Mouse (Mus musculus) G1E-ER4 (cell line): Measurements from ENCODE around the gene Igdcc3. TPM values are rescaled to one million over a fixed set of nuclear protein-coding genes. Genes with fewer than 3 reads are reported as not detected.

Experiments used
- GATA1 ChIP-seq: IDR thresholded peaks from one replicate; pipeline ENCODE4 v1.8.0; 2012; ENCODE audit warnings: low read length, inconsistent platforms
- polyA plus RNA-seq: library from polyadenylated mRNA; stranded (reverse); fragments of >175 nt; gene quantifications from 2 replicates; pipeline ENCODE4 v1.2.3, GENCODE M21; 2012

Gene Igdcc3
- polyA plus RNA-seq, 1 experiment, result not detected

DNA sequence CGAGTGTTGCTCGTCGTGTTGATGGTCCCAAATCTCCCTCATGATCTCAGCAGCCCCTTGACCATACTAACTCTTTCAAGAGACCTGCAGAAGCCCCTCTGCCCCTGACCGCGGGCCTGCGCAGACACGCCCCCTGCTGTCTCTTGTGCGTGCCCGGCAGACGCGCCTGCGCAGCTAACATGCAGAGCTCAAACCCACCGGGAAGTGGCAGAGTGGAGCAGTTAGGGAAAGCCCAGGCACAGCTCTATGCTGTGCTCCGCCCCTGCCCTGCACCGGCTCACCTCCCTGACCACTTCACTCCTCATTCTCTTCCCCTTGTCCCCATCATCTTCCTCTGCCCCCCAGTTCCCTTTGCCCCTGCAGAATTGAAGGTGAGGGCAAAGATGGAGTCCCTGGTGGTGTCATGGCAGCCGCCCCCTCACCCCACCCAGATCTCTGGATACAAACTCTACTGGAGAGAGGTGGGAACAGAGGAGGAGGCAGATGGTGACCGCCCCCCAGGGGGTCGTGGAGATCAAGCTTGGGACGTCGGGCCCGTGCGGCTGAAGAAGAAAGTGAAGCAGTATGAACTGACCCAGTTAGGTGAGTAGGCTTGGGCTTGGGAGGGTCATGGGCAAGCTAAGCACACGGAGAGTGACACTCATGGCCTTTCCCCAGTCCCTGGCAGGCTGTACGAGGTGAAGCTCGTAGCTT is 12.7 kb upstream of the Igdcc3 start:
- TF ChIP-seq GATA1, result no peak

DNA sequence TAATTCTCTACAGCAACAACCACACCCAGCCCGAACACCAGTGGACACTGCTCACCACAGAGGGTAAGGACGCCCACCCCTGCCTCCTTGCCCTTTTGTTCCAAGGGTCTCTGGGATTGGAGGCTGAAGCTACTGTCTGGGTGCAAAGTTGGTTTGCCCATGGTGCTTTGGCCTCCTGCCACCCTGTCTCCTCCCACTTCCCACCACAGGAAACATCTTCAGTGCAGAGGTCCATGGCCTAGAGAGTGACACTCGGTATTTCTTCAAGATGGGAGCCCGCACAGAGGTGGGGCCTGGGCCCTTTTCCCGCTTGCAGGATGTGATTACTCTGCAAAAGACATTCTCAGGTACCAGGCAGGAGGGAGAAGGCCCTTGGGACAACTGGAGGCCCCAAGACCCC is 9.3 kb upstream of the Igdcc3 start:
- TF ChIP-seq GATA1, result no peak

DNA sequence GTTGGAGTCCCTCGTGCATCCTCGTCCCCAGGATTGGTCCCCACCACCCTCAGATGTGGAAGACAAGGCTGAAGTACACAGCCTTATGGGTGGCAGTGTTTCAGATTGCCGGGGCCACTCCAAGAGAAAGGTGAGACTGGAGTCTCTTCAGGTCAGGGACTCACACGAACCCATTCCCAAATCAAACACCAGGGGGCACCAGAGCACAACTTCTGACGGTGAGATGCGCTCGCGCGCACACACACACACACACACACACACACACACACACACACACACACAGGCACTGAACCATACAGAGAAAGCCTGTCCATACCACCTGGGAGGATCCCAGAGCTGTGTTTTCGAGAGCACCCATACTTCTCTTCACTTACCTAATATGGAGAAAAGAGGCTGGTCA is 7.2 kb upstream of the Igdcc3 start:
- no peak for TF ChIP-seq GATA1

DNA sequence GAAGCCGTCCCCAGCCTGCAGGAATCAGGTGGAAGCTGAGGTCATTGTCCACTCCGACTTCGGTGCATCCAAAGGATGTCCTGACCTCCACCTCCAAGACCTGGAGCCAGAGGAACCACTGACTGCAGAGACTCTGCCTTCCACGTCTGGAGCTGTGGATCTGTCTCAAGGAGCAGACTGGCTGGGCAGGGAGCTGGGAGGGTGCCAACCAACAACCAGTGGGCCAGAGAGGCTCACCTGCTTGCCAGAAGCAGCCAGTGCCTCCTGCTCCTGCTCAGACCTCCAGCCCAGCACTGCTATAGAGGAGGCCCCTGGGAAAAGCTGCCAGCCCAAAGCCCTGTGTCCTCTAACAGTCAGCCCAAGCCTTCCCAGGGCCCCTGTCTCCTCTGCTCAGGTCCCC is 5.9 kb upstream of the Igdcc3 start:
- TF ChIP-seq GATA1, result no peak

DNA sequence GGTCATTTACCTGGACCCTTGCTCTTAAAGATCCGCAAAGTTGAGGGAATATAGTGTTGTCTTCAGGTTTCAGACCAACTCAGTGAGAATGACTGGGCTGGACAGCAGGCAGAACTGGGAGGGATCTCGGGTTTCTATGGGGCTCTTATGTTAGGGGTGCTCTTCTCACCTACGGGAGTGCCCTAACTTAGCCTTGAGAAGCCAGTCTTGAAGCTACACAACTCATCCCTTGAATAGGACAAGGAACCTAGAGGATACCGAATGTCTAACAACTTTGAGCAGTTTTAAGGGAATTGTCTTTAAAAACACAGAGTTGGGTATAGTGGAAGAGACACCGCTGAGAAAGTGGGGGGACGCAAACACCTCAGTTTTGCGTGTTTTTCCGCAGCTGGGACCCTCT is 498 bp upstream of the Igdcc3 start:
- TF ChIP-seq GATA1, result no peak

DNA sequence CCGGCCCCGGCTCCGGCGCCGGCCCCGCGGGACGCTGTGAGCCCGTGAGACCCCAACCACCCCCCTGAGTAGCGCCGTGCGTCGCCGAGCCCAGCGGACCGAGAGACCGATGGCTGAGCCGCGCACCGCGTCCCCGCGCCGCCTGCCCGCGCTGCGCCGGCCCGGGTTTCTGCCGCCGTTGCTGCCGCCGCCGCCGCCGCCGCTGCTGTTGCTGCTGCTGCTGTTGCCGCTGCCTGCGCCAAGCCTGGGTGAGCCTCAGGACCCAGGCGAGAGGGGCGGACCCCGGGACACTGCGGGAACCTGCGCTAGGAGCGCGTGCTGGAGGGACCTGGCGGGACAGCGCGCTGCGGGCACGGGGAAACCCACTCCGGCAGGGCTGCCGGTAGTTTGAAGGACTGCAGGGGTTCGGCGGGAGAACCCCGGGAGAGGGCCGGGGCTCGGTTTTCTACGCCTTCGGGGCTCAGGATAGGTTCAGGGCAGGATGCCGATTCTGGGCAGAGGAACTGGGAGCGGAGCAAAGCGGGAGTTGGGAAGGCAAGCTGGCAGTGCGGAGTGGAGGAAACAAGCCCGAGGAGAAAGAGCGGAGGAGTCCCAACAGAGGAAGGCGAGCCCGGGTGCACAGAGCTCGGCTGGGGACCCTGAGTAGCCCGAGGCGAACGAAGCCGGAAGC is 452 bp downstream of the Igdcc3 start:
- TF ChIP-seq GATA1, result no peak

DNA sequence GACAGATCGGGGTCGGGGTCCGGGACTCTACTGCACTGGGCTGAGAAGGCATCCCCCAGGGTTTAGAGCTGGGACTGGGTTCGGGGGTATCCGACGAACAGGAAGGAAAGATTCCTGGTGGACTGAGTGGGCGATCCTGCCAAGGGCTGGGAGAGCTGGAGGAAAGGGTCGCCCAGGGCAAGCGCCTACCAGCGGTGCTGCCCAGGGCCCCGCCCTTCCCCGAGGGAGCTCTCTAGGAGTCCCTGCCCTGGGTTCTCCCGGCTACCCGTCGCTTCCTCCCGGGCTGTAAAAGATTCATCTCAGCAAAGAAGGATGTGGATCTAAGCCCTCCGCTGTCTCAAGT is 958 bp downstream of the Igdcc3 start:
- TF ChIP-seq GATA1, result no peak

DNA sequence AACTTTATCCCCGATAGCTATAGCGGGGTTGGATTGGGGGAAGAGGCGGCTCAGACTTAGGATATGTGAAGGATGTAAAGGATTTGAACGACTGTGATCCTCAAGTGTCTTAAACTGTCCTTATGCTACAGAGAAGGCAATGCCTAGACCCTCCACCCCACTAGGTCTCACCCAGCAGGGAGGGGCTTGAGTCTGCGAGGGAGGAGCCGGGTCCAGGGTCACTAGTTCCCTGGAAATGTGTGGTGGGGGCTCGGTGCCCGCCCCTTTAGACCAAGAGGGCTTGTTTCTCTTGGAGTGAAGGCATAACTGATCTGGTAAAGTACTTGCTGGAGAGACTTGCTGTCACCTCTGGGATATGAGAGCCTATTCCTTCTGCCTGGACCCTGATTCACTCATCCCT is 1.4 kb downstream of the Igdcc3 start:
- no peak for TF ChIP-seq GATA1

DNA sequence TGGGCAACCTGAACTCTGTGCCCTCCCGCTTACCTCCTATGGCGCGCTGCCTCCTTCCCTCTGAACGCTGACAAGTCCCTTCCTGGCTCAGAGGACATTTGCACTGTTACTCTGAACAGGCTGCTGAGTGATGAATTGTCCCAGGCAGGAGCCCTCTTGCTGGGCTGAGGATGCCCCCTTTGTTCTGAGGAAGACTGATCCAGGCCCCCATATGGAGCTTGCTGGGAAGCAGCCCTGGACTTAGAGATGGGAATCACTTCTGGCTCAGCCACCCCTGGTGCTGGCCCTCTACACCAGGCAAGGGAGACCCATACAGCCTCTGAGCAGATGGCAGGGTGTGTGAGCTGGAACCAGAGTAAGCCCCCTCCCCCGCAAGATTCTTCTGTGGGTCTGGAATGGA is 5.0 kb downstream of the Igdcc3 start:
- TF ChIP-seq GATA1, result no peak

DNA sequence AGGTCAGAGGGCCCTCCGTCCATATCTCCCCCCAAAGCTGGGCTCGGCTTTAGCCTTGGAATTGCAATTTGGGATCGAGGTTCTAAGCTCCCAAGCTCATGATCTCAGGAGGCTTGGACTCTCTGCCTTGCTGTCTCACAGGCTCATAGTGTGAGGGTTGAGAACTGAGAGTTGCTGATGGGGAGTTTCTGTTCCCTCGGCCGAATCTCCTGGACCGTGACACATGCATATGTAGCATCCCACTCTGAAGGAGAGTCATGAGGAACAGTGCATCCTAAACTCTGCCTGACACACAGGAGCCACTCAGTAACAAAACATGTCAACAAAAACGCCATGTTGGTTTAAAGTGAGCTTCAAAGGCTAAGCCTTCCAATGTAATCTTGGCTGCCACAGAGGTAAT is 7.5 kb downstream of the Igdcc3 start:
- TF ChIP-seq GATA1, result no peak

DNA sequence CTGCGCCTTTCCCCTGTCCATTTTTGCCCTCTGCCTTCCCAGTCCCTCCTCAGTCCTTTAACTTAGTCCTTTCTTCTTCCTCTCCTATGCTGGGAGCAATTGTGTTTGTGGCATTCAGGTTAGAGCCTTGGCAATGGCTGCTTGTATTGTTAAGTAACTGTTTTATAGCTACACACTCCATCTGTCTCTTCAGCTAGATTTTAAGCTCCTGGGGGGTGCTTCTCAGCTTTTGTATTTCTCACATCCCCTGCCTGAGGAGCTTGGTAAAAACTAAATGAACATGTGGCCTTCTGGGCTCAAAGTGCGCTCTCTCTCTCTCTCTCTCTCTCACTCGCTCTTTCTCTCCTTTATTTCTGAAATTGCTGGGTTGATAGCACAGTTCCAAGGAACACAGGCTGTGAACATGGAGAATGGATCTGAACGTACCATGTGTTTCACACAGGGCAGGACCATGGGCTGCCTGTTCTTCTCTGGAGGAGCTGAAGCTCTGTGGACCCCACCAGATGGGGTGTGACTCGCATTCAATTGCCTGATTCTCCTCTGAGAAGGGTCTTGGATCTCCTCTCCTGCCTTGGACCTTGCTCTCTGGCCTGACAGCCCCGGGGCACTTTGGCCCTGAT is 11.8 kb downstream of the Igdcc3 start:
- no peak for TF ChIP-seq GATA1

DNA sequence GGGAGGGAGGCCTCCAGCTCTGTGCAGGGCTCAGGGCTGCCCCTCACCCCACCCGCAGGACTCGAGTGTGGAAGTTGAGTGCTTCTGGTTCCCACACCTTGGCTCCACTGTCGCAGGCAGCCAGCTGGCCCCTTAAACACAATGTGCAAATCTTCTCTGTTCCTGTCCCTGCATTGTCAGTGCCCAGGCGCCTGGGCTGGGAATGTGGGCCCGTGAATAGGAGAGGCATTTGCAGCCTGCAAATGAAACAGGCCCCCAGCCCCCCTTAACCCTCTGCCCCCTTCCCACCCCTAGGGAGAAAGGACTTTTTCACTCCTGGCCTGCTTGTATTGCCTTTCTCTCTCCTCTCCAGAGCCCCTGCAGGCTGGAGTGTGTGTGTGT is 12.3 kb downstream of the Igdcc3 start:
- no peak for TF ChIP-seq GATA1

DNA sequence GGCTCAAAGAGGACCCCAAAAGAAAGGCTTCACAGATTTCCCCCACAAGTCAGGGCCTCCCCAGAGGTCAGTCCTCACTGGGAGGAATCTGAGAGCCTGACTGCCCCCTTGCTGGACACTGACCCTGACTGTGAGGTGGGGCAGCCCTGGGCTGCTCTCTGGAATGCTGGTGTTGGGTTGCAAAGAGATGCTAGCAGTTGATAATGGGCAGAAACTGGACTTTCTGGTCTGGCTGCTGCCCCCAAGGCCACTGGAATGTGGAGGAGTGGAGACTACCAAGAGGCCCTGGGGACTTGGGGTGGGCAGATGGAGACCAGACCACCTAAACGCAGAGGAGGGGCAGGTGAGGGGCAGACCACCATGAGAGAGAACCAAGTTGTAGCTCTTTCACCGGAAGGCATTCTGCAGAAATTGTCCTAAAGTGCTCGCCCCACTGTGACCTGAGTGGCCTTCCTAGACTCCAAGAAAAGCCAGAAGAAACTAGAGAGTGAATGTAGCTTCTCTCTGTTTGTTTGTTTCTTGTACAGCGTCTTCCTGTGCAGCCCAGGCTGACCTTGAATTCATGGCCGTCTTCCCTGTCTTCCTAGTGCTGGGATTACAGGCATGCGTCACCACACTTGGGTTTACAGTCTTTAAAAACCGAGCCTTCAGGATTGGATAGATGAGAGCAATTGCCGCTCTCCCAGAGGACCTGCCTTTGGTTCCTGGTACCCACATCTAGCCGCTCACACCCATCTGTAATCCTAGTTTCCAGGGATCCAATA is 13.9 kb downstream of the Igdcc3 start:
- TF ChIP-seq GATA1, result no peak

DNA sequence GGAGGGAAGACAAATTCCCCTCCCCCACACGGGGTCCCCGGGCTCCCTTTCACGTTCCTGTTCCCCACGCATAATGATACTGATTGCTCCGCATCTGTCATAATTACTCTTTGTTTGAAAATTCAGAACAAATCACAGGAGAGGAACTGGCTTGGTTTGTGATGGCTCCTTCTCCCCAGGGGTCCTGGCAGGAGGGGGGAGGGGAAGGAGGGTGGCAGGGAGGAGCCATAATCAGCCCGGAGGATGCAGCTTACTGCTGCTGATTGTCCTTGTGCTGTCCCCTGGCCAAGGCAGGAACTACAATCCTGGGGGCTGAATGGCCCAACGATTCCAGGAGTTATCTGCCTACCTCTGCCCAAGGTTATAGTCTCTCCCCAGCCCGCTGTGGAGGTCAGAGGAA is 15.6 kb downstream of the Igdcc3 start:
- no peak for TF ChIP-seq GATA1

DNA sequence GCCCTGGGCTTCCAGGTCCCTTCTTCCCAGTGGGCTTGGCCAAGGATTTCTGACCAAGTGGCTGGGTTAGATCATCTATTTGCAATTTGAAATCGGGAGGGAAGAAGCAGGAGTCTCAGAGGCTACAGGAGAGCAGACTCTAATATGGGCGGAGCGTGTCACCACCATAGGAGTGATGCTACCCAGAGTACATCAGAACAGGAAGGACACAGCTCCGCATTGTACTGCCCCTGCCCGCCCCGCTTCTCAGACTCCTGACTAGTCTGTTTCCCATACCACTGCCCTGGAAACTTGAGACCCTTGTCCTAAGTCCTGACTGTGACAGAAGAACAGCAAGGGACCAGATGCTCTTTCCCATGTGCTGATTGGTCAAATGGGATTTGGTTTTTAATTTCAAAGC is 16.6 kb downstream of the Igdcc3 start:
- TF ChIP-seq GATA1, result no peak

DNA sequence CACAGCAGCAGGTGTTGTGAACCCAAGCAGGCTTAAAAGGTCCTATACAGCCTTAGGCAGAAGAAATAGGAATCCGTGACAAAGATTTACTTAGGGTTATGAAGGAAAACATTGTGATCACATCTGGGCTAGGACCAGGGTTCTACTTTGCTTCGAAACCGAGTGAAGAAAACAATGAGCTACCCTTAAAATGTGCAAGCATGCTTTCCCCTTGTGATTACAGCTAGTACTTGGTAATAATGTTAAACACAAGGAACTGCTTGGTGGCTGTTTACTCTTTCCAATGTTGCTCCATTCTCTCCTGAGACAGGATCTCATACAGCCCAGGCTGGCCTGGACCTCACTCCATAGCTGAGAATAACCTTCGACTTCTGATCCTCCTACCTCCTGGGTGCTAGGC is 20.2 kb downstream of the Igdcc3 start:
- no peak for TF ChIP-seq GATA1
